Mouse (Mus musculus) heart, adult 2 months (tissue): Measurements from ENCODE around the gene Mef2b.

ENCODE experiments used
- CTCF ChIP-seq: fragments of 200-600 bp; IDR thresholded peaks from 2 replicates; pipeline ENCODE4 v1.8.1; 2022; ENCODE audit warnings: antibody characterized with exemption, mild to moderate bottlenecking, moderate library complexity
- EP300 ChIP-seq: fragments of 200-500 bp; IDR thresholded peaks from 2 replicates; pipeline ENCODE4 v1.6.1; 2011; ENCODE audit warnings: low read depth, low read length, control low read depth; ENCODE audit not compliant: insufficient read depth
- POLR2A ChIP-seq: fragments of 200-500 bp; IDR thresholded peaks from 2 replicates; pipeline ENCODE4 v1.6.1; 2011; ENCODE audit warnings: mild to moderate bottlenecking, low read depth, low read length, control low read depth; ENCODE audit not compliant: insufficient read depth

GRCm38 (mm10) chr8:70173320-70173719 is 33.8 kb downstream of the Mef2b start:
- no peak for TF ChIP-seq CTCF
- TF ChIP-seq EP300 = no peak
- no peak for TF ChIP-seq POLR2A
